Mouse (Mus musculus): ENCODE results near the gene Epp13. TPM values are rescaled to one million over a fixed set of nuclear protein-coding genes. Genes with fewer than 3 reads are reported as not detected.
"Not testable (repeated sequence)": the region's sequence is repeated elsewhere in the genome, so short reads cannot be mapped to it uniquely, and the experiment has no call there.

Gene Epp13
- polyA plus RNA-seq, 1 experiment from 2014 or later: not detected

DNA sequence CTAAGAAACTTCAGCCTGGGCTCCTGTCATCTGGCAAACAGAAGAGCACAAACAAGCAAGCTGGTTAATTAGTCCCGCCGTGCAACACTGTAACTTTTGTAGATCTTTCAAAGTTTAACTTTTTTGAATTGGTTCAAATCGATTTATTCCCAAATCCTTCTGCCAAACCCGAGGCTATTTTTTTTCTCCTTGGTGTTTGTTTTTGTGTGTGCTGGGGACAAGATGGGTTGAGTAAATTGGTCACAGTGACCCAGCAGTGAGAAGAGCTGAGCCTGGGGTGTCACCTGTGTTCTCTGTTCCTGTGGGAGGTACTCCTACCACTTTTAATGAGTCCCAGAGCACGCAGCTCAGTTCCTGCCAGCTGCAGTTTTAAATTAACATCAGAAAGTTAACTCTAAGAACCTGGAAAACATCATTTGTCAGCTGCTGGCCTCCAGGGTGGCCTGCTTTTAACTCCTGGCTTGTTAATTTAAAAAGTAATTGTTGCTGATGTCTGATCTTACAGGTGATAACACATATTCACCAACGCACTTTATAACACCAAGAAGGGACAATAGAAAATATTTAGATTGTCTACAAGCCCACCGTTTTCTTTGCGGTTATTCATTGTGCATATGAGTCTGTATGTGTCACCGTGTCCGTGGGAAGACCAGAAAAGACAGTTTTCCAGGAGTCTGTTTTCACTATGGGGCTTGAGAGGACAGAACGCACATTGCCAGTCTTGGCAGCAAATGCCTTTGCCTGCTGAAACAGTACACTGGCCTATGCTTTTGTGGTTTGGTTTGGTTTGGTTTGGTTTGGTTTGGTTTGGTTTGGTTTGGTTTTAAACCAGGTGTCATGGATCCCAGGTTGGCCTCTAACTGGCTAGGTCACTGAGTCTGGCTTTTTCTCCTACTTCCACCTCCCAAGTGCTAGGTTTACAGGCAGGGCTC is 7.9 kb upstream of the Epp13 start:
- WGBS: 60% methylated on average over 11 of the region's 11 CpGs

DNA sequence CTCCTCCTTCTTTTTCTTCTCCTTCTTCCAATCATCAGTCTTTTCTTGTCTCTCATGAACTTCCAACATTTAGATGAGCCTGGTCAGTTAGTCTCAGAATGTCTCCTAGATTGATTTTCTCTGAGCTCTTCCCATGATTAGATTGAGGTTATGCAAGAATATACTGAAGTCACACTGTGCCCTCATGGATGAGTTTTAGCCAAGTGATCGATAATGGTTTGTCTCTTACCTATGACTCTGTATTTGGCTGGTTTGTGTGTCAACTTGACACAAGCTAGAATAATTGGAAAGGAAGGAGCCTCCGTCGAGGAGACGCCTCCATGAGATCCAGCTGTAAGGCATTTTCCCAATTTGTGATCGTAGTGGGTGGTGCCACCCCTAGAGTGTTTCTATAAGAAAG is 1.9 kb downstream of the Epp13 start:
- Histone ChIP-seq H3K27ac (ENCODE audit: low read length) (no peak overlapping the region), H3K9ac (ENCODE audit: low read depth, low read length) (no peak overlapping the region), H3K4me3 (ENCODE audit: low read depth, low read length) (no peak overlapping the region), H3K9me3 (replicated peaks; ENCODE audit: control insufficient read depth, low read length, poor library complexity, severe bottlenecking) (no peaks in the 10 kb centered on the region), H3K27me3 (ENCODE audit: control insufficient read depth, insufficient read depth, low read depth, low read length) (no peaks in the 10 kb centered on the region), H3K36me3 (ENCODE audit: control insufficient read depth, insufficient read depth, low read length) (no peaks in the 10 kb centered on the region), H3K4me2 (ENCODE audit: low read length) (no peak overlapping the region), H3K4me1 (ENCODE audit: control insufficient read depth, insufficient read depth, low read length) (no peaks in the 10 kb centered on the region)
- ATAC-seq: no peak
- WGBS: 95% methylated on average over 5 of the region's 5 CpGs

More for the DNA sequence above, 7.9 kb upstream of the Epp13 start:
- ATAC-seq: no peak
- Histone ChIP-seq H3K9me3 (replicated peaks; ENCODE audit: control insufficient read depth, low read length, poor library complexity, severe bottlenecking) (no peaks in the 10 kb centered on the region), H3K4me3 (ENCODE audit: low read depth, low read length) (no peak overlapping the region), H3K9ac (ENCODE audit: low read depth, low read length) (no peak overlapping the region), H3K4me2 (ENCODE audit: low read length) (no peak overlapping the region), H3K4me1 (ENCODE audit: control insufficient read depth, insufficient read depth, low read length) (no peaks in the 10 kb centered on the region), H3K27me3 (ENCODE audit: control insufficient read depth, insufficient read depth, low read depth, low read length) (no peaks in the 10 kb centered on the region), H3K36me3 (ENCODE audit: control insufficient read depth, insufficient read depth, low read length) (no peaks in the 10 kb centered on the region), H3K27ac (ENCODE audit: low read length) (no peak overlapping the region)

DNA sequence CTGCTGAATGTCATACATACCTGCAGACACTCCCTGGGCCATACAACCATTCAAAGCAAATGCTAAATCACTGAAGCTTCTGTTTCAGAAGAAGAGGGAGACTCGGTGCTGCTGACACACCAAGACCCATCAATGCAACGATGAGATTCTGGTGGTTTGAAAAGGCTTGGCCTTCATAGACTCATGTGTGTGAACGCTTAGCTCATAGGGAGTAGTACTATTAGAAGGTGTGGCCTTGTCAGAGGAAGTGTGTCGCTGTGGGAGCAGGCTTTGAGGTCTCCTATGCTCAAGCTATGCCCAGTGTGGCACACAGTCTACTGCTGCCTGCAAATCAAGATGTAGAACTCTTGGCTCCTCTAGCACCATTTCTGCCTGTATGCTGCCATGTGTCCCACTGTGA is 4.9 kb downstream of the Epp13 start:
- H3K4me2 ChIP-seq (ENCODE audit: low read length): no peak overlapping the region
- no peak overlapping the region for H3K9ac ChIP-seq (ENCODE audit: low read depth, low read length)
- ATAC-seq: no peak
- H3K27me3 ChIP-seq (ENCODE audit: control insufficient read depth, insufficient read depth, low read depth, low read length): no peaks in the 10 kb centered on the region
- WGBS: 81% methylated on average over 4 of the region's 4 CpGs
- no peaks in the 10 kb centered on the region for H3K9me3 ChIP-seq (replicated peaks; ENCODE audit: control insufficient read depth, low read length, poor library complexity, severe bottlenecking)
- no peaks in the 10 kb centered on the region for H3K4me1 ChIP-seq (ENCODE audit: control insufficient read depth, insufficient read depth, low read length)
- H3K36me3 ChIP-seq (ENCODE audit: control insufficient read depth, insufficient read depth, low read length): no peaks in the 10 kb centered on the region
- no peak overlapping the region for H3K27ac ChIP-seq (ENCODE audit: low read length)
- H3K4me3 ChIP-seq (ENCODE audit: low read depth, low read length): no peak overlapping the region

DNA sequence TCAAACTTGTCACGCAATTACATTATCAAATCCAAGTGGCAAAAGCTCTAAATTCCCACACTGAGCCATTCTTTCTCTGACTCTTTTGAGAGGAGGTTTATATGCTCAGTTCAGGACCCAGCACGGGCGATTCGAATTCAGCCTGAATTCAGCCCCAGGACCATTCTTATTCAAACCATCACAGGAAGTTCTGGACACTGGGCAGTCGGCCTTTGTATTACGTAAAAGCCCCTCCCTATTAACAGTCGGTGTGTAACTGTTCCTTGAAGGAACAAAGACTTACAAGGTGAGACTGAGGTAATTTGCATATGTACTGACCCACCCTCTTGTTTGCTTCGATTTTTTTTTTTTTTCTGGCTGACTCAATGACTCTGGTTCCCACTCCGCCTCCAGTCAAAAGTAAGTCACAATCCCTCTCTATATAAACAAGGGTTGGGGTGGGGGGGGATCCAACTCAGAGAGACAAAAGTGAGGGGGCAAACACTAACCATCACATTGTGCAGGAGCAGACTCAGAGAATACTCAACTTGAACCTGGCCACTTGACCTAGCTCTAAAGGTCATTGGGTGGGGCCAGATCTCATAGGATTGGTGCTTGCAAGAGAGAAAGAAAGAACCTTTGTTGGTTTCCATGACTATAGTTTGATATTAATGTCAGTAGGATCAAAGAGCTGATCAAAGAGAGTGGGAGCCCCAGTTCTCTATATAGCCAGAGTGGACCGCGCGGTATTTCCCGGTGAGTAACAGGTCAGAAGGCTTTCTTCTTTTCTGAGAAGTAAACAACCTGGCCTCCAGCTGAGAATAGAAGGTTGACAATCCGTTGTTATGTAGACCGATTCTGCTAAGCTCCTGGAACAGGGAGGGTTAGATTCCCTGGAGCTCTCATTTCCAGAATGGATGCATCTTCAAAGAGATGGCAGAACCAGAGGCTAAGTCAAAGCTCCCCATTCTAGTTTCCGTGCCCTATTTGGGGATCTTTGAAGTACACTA is 6.0 kb downstream of the Epp13 start:
- Histone ChIP-seq H3K4me1 (ENCODE audit: control insufficient read depth, insufficient read depth, low read length) (no peaks in the 10 kb centered on the region), H3K27ac (ENCODE audit: low read length) (no peak overlapping the region), H3K27me3 (ENCODE audit: control insufficient read depth, insufficient read depth, low read depth, low read length) (no peaks in the 10 kb centered on the region), H3K36me3 (ENCODE audit: control insufficient read depth, insufficient read depth, low read length) (no peaks in the 10 kb centered on the region), H3K9me3 (replicated peaks; ENCODE audit: control insufficient read depth, low read length, poor library complexity, severe bottlenecking) (no peaks in the 10 kb centered on the region), H3K4me3 (ENCODE audit: low read depth, low read length) (no peak overlapping the region), H3K4me2 (ENCODE audit: low read length) (no peak overlapping the region), H3K9ac (ENCODE audit: low read depth, low read length) (no peak overlapping the region)
- no peak for ATAC-seq
- 35% methylated on average over 16 of the region's 16 CpGs for WGBS

DNA sequence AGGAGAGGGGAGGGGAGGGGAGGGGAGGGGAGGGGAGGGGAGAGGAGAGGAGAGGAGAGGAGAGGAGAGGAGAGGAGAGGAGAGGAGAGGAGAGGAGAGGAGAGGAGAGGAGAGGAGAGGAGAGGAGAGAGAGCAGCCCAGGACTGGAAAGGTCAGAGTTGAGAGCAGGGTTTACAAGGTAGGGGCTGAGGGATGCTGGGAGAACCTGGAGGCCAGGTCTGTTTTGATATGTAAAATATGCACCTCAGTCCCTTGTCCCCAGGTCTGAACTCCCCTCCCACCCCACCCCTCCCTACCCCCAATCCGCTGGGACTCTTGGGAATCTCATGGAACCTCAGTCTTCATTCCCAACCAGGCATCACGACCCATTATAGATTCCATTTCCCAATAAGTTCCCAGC is 7.5 kb downstream of the Epp13 start:
- not testable (repeated sequence) for H3K36me3 ChIP-seq (ENCODE audit: control insufficient read depth, insufficient read depth, low read length); H3K4me3 ChIP-seq (ENCODE audit: low read depth, low read length); H3K4me2 ChIP-seq (ENCODE audit: low read length); ATAC-seq; H3K27ac ChIP-seq (ENCODE audit: low read length); H3K9ac ChIP-seq (ENCODE audit: low read depth, low read length); H3K9me3 ChIP-seq (replicated peaks; ENCODE audit: control insufficient read depth, low read length, poor library complexity, severe bottlenecking); H3K27me3 ChIP-seq (ENCODE audit: control insufficient read depth, insufficient read depth, low read depth, low read length); H3K4me1 ChIP-seq (ENCODE audit: control insufficient read depth, insufficient read depth, low read length)
- 46% methylated on average over 2 of the region's 2 CpGs for WGBS

DNA sequence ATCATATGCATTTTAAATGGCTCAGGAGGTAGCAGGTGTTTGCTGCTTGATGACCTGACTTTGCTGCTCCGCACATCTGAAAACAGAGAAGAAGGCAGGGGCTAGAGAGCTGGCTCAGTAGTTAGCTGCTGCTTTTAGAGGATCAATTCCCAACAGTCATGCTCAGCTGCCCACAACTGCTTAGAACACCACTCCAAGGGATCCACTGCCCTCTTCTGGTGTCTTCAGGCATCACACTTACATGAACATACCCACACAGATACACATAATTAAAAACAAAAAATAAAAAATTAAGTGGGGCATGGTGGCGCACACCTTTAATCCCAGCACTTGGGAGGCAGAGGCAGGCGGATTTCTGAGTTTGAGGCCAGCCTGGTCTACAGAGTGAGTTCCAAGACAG is 9.6 kb downstream of the Epp13 start:
- Histone ChIP-seq H3K27ac (ENCODE audit: low read length) (no peak overlapping the region), H3K4me3 (ENCODE audit: low read depth, low read length) (no peak overlapping the region), H3K4me2 (ENCODE audit: low read length) (no peak overlapping the region), H3K27me3 (ENCODE audit: control insufficient read depth, insufficient read depth, low read depth, low read length) (no peaks in the 10 kb centered on the region), H3K9ac (ENCODE audit: low read depth, low read length) (no peak overlapping the region), H3K36me3 (ENCODE audit: control insufficient read depth, insufficient read depth, low read length) (no peaks in the 10 kb centered on the region), H3K9me3 (replicated peaks; ENCODE audit: control insufficient read depth, low read length, poor library complexity, severe bottlenecking) (no peaks in the 10 kb centered on the region), H3K4me1 (ENCODE audit: control insufficient read depth, insufficient read depth, low read length) (no peaks in the 10 kb centered on the region)
- 88% methylated on average over 3 of the region's 3 CpGs for WGBS
- ATAC-seq: no peak

DNA sequence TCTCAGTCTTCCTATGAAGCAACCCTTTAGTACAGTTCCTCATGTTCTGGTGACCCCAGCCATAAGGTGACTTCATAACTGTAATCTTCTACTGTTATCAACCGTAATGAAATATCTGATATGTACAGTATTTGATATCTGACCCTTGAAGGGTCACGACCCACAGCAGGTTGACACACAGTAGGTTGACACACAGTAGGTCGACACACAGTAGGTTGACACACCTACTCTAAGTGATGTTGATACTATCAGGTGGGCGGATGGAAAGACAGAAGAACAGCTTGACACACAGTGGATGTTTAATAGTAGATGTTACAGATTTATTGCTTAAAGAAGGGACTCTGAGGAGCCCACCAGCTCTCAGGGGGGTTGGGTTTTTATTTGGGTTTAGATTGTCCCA is 10.5 kb downstream of the Epp13 start:
- H3K27me3 ChIP-seq (ENCODE audit: control insufficient read depth, insufficient read depth, low read depth, low read length): no peaks in the 10 kb centered on the region
- no peak overlapping the region for H3K4me3 ChIP-seq (ENCODE audit: low read depth, low read length)
- no peaks in the 10 kb centered on the region for H3K4me1 ChIP-seq (ENCODE audit: control insufficient read depth, insufficient read depth, low read length)
- no peak overlapping the region for H3K4me2 ChIP-seq (ENCODE audit: low read length)
- no peaks in the 10 kb centered on the region for H3K36me3 ChIP-seq (ENCODE audit: control insufficient read depth, insufficient read depth, low read length)
- H3K9me3 ChIP-seq (replicated peaks; ENCODE audit: control insufficient read depth, low read length, poor library complexity, severe bottlenecking): no peaks in the 10 kb centered on the region
- H3K9ac ChIP-seq (ENCODE audit: low read depth, low read length): no peak overlapping the region
- ATAC-seq: no peak
- WGBS: 88% methylated on average over 4 of the region's 4 CpGs
- no peak overlapping the region for H3K27ac ChIP-seq (ENCODE audit: low read length)

DNA sequence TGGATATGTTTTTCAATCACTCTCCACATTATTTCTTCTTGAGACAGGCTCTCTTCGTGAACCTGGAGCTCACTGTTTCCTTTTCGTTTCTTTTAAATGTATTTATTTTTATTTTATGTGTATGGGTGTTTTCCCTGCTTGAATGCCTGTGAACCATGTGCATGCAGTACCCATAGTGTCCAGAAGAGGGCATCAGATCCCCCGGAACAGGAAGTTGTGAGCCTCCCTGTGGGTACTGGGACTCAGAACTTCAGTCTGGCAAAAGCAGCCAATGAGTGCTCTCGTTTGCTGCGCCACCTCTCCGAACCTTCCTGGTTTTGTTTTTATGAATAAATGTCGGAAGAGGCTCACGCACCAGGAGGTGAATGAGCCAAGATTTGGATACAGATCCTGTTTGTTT is 13.2 kb downstream of the Epp13 start:
- WGBS: 62% methylated on average over 8 of the region's 8 CpGs
- H3K9ac ChIP-seq (ENCODE audit: low read depth, low read length): no peak overlapping the region
- H3K9me3 ChIP-seq (replicated peaks; ENCODE audit: control insufficient read depth, low read length, poor library complexity, severe bottlenecking): no peaks in the 10 kb centered on the region
- no peaks in the 10 kb centered on the region for H3K27me3 ChIP-seq (ENCODE audit: control insufficient read depth, insufficient read depth, low read depth, low read length)
- no peak overlapping the region for H3K4me3 ChIP-seq (ENCODE audit: low read depth, low read length)
- no peaks in the 10 kb centered on the region for H3K36me3 ChIP-seq (ENCODE audit: control insufficient read depth, insufficient read depth, low read length)
- no peak for ATAC-seq
- H3K4me2 ChIP-seq (ENCODE audit: low read length): no peak overlapping the region
- no peaks in the 10 kb centered on the region for H3K4me1 ChIP-seq (ENCODE audit: control insufficient read depth, insufficient read depth, low read length)
- H3K27ac ChIP-seq (ENCODE audit: low read length): no peak overlapping the region

DNA sequence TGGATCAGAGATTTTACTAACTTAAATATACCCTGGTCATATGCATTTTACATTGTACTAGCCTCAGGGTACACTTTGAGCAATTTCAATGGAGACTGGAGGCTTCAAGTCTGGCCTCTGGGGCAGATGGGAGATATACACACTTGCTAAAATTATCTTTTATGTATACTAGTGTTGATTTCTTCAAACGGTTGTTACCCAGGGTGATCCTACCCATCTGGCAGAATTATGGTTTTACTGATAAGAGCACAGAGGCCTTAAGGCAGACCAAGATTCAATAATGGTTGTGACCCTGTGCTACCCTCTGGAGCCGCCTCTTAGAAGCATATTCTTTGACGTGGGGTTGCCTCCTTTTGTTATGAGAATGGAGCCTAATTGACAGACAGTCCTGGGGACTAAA is 25.4 kb downstream of the Epp13 start:
- no peak for ATAC-seq
- Histone ChIP-seq H3K27ac (ENCODE audit: low read length) (no peak overlapping the region), H3K4me3 (ENCODE audit: low read depth, low read length) (no peak overlapping the region), H3K9me3 (replicated peaks; ENCODE audit: control insufficient read depth, low read length, poor library complexity, severe bottlenecking) (no peaks in the 10 kb centered on the region), H3K9ac (ENCODE audit: low read depth, low read length) (no peak overlapping the region), H3K27me3 (ENCODE audit: control insufficient read depth, insufficient read depth, low read depth, low read length) (no peaks in the 10 kb centered on the region), H3K4me1 (ENCODE audit: control insufficient read depth, insufficient read depth, low read length) (no peaks in the 10 kb centered on the region), H3K36me3 (ENCODE audit: control insufficient read depth, insufficient read depth, low read length) (no peaks in the 10 kb centered on the region), H3K4me2 (ENCODE audit: low read length) (no peak overlapping the region)
- 51% methylated on average over 3 of the region's 3 CpGs for WGBS
